Mouse (Mus musculus) embryonic facial prominence, embryonic 12.5 days (tissue): ENCODE data around the gene Amdhd2. TPM values are rescaled to one million over a fixed set of nuclear protein-coding genes. Genes with fewer than 3 reads are reported as not detected.
A peak's percentile ranks its signal among the peaks of the same experiment; 100 is the strongest.
"Not testable (repeated sequence)": the region's sequence is repeated elsewhere in the genome, so short reads cannot be mapped to it uniquely, and the experiment has no call there.

ENCODE experiments used
- ATAC-seq: fragments of 200-750 bp; cut with Nextera tagmentation; 2 replicates; pipeline ENCODE4 v1.8.0; 2017; ENCODE audit not compliant: insufficient number of reproducible peaks, insufficient read depth, low FRiP score, low TSS enrichment
- H3K27ac ChIP-seq: fragments of 300-500 bp; sonication (generic); 2 replicates; pipeline ENCODE4 v1.5.1; 2016; ENCODE audit warnings: mild to moderate bottlenecking
- H3K27me3 ChIP-seq: fragments of 300-500 bp; sonication (generic); 2 replicates; pipeline ENCODE4 v1.6.1; 2016; ENCODE audit warnings: mild to moderate bottlenecking, moderate library complexity
- H3K36me3 ChIP-seq: fragments of 300-500 bp; sonication (generic); 2 replicates; pipeline ENCODE4 v1.6.1; 2016; ENCODE audit warnings: mild to moderate bottlenecking
- H3K4me1 ChIP-seq: fragments of 300-500 bp; sonication (generic); 2 replicates; pipeline ENCODE4 v1.6.1; 2016
- H3K4me2 ChIP-seq: fragments of 300-500 bp; sonication (generic); replicated peaks from 2 replicates; pipeline ENCODE4 v1.6.1; 2016; ENCODE audit warnings: mild to moderate bottlenecking, moderate library complexity
- H3K4me3 ChIP-seq: fragments of 300-500 bp; sonication (generic); 2 replicates; pipeline ENCODE4 v1.5.1; 2016; ENCODE audit warnings: mild to moderate bottlenecking
- H3K9ac ChIP-seq: fragments of 300-500 bp; sonication (generic); 2 replicates; pipeline ENCODE4 v1.6.1; 2016; ENCODE audit warnings: mild to moderate bottlenecking, moderate library complexity
- H3K9me3 ChIP-seq: fragments of 300-500 bp; sonication (generic); 2 replicates; pipeline ENCODE4 v1.6.1; 2016; ENCODE audit warnings: mild to moderate bottlenecking, moderate library complexity
- WGBS: fragments of 180-500 bp; shearing (Covaris S2); methylation state at CpG from one replicate; pipeline ENCODE4 v1.1.7; 2016; 5-methylcytosine and 5-hydroxymethylcytosine counted together
- polyA plus RNA-seq: library from polyadenylated mRNA; unstranded; fragments of >200 nt; fragmentation: Nextera tagmentation; extraction: Ambion mirVana; gene quantifications from 2 replicates; pipeline ENCODE4 v1.2.1, GENCODE M21; 2016

The Amdhd2 gene
- polyA plus RNA-seq, 1 experiment from 2014 or later: 40.9 TPM

DNA sequence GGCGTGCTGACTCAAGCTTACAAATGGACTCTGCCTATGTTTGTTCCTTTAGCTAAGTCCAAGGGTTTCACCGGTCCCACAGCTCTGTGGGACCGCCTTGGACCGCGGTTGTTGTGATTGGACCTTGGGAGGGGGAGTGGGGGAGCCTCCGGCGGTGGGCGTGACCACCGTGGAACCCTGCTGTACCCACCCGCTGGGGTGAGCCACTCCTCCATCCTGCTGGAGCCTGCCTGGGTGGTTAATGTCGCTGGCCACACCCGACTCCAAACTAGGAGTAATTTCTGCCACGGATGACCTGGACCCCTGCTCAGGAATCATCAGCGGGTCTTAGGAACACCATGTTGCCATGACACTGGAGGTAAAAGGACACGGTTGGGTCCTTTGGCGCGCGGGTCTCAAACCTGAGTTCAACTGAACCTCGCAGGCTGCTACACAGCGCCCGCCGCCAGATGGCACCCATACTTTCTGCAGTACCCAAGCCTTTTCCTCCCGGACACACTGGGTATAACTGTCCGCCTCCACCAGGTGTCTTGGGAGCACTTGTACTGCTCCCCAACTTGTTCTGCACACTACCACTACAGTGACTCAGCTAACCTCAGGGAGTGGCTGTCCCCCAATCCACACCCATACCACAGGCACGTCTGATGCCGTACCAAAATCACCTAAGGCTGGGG, 11.5 kb downstream of the Amdhd2 start:
- peaks cover 11% of the 10 kb centered on the region; the same call in 1 of the 2 replicates for H3K4me1 ChIP-seq
- H3K27ac ChIP-seq: no peak overlapping the region
- H3K9ac ChIP-seq: peak overlapping the region; percentile 42
- no peaks in the 10 kb centered on the region for H3K27me3 ChIP-seq
- peaks cover 12% of the 10 kb centered on the region for H3K36me3 ChIP-seq
- peak; percentile 73 for ATAC-seq
- peak overlapping the region; percentile 34 for H3K4me3 ChIP-seq
- WGBS: under 1% methylated on average over 26 of the region's 26 CpGs
- peak overlapping the region; percentile 77 for H3K4me2 ChIP-seq
- no peaks in the 10 kb centered on the region for H3K9me3 ChIP-seq

DNA sequence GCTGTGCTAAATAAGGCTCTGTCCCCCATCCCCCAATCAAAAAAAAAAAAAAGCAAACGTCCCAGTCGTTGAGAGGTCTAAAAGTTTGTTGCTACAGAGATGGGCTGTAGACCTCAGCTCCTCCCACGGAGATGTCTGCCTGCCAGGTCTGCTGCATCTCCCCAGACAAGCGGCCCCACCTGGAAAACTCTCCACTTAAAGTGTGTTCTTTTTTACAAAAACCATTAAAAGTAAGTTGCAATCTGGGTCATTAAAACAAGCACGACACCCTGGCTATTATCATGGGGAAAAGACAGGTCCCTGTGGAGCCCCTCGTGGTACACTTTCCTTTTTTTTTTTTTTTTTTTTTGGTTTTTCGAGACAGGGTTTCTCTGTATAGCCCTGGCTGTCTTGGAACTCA, 12.2 kb downstream of the Amdhd2 start:
- Histone ChIP-seq H3K27me3 (no peaks in the 10 kb centered on the region), H3K4me3 (peak overlapping the region; percentile 34; the same call in 1 of the 2 replicates), H3K36me3 (peaks cover 9% of the 10 kb centered on the region), H3K9me3 (no peaks in the 10 kb centered on the region), H3K4me2 (peak overlapping the region; percentile 77), H3K27ac (no peak overlapping the region), H3K4me1 (peaks cover 11% of the 10 kb centered on the region; the same call in 1 of the 2 replicates), H3K9ac (no peak overlapping the region)
- 12% methylated on average over 7 of the region's 7 CpGs for WGBS
- no peak for ATAC-seq

DNA sequence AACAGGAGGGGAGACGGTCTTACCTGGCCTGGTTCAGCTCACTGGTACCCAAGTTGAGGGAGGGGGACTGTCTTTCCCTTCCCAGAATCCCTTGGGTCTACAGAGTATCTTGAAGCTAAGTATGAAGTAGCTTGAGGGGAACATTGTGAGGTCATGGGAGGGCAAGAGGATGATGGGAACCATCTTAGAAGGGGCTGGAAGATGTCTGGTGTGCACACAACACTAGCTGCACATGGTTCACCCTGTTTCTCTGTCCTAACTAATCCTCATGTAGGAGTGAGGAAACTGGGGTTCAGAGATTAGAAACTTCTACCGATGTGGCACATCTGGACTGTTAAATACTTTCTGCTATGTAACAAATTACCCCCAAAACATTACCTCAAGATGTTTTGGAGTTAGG, 12.7 kb downstream of the Amdhd2 start, which contains the start of gene Pdpk1:
TSS of gene Pdpk1 (minus strand) at position 101 of the 400 bp plus-strand sequence.
- no peak within 1 kb of the TSS for H3K27ac ChIP-seq
- H3K4me3 ChIP-seq: peak within 1 kb of the TSS; percentile 34
- H3K4me1 ChIP-seq: peaks cover 11% of the 10 kb centered on the region; the same call in 1 of the 2 replicates
- H3K4me2 ChIP-seq: peak within 1 kb of the TSS; percentile 77
- ATAC-seq: no peak
- H3K36me3 ChIP-seq: peaks cover 3% of the 10 kb centered on the region
- H3K9ac ChIP-seq: peak within 1 kb of the TSS; percentile 42
- no peaks in the 10 kb centered on the region for H3K9me3 ChIP-seq
- WGBS: 86% methylated on average over 2 of the region's 2 CpGs
- no peaks in the 10 kb centered on the region for H3K27me3 ChIP-seq

DNA sequence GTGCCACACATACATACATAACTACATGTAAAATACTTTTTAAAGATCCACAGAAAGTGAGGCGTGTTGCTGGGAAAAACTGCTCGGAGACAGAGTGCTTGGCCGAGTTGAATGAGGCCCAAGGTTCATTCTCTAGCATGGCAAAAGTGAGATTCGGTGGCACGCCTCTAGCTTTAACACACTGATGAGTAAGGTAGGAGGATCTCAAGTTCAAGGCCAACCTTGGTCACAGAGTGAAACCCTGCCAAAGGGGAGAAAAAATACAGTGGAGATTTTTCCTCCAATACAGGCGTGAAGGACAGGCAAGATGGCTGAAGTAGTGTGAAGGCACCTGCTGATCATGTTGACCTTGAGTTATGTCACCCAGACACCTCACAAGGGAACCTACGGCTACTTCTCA, 14.1 kb downstream of the Amdhd2 start:
- 89% methylated on average over 7 of the region's 7 CpGs for WGBS
- no peaks in the 10 kb centered on the region for H3K36me3 ChIP-seq

DNA sequence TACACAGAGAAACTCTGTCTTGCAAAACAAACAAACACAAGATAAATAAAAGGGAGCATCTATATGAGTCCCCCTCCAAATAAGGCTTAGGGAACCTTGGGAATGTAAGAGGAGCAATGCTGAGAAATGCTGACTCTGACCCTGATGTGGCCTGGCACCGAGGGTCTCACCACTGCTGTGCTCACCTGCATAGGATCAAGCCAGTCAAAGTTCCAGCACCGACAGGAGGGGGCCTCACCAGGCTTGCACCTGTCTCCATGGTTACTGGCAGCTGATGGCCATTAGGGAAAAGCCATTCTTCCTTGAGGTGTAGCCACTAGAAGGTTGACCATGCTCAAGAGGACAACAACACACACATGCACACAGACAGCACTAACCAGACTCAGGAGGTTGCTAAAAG, 20.7 kb downstream of the Amdhd2 start:
- H3K27ac ChIP-seq: no peak overlapping the region
- no peak overlapping the region for H3K4me2 ChIP-seq
- H3K27me3 ChIP-seq: no peaks in the 10 kb centered on the region
- 50% methylated on average over 2 of the region's 2 CpGs for WGBS
- H3K9me3 ChIP-seq: no peaks in the 10 kb centered on the region
- no peak overlapping the region for H3K4me3 ChIP-seq
- peaks cover 12% of the 10 kb centered on the region for H3K4me1 ChIP-seq
- no peak for ATAC-seq
- H3K36me3 ChIP-seq: no peaks in the 10 kb centered on the region
- H3K9ac ChIP-seq: no peak overlapping the region

More for the DNA sequence above, 14.1 kb downstream of the Amdhd2 start:
- ATAC-seq: no peak
- no peaks in the 10 kb centered on the region for H3K9me3 ChIP-seq
- peaks cover 11% of the 10 kb centered on the region; the same call in 1 of the 2 replicates for H3K4me1 ChIP-seq
- H3K4me3 ChIP-seq: no peak overlapping the region
- no peak overlapping the region for H3K27ac ChIP-seq
- no peaks in the 10 kb centered on the region for H3K27me3 ChIP-seq
- H3K4me2 ChIP-seq: no peak overlapping the region
- no peak overlapping the region for H3K9ac ChIP-seq

DNA sequence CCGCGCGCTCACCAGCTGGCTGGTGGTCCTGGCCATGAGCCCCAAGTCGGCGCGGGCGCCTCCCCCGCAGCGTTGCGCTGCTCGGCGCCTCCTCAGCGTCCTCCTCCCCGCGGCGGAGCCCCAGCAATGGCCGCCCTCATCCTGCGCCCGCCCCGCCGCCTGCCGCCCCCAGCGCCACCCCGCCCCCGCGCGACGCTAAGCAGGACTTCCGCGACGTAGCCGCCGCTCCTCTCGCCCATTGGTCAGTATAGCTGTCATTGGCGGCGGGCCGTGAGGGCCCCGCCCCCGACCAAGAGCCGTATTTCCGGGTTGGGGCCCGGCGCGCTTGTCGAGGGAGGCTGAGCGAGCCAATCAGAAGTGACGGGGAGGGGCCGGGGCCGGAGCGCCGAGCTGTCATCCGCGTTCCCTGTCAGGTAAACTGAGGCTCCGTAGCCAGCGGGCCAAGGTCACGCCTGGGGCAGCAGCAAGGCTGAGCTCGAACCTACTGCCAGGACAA, 22.1 kb downstream of the Amdhd2 start:
- Histone ChIP-seq H3K27ac (peak overlapping the region; percentile 85), H3K4me2 (peak overlapping the region; percentile 76), H3K27me3 (no peaks in the 10 kb centered on the region), H3K4me3 (peak overlapping the region; percentile 99), H3K4me1 (peaks cover 12% of the 10 kb centered on the region), H3K9ac (peak overlapping the region; percentile 92), H3K9me3 (no peaks in the 10 kb centered on the region), H3K36me3 (no peaks in the 10 kb centered on the region)
- WGBS: under 1% methylated on average over 54 of the region's 57 CpGs
- peak; percentile 97 for ATAC-seq

DNA sequence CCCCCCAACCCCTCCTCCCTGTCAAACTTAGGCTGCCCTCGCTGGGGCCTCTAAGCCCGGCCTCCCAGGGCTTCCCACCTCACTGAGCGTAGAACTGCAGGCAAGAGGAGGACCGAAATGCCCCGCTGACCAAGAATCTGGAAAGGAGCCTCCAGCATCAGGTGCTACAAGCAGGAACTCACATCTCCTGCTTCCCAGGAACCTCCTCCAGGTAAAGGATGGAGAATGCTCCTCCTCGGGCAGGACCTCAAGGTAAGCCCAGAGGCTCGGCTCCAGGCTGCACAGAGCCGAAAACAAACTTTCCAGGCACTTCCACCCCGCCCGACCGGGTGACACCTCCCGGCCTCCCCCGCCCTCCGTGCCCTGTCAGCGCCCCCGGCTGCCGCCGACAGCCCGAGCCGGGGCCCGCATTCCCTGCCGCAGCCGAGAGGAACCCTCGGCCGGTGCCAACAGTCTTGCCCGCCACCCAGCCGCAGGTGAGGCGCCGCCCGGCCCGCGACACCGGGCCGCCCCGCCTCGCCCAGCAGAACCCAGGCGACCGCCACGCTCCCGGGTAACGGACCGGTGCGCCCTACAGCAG, 22.6 kb downstream of the Amdhd2 start:
- peak overlapping the region; percentile 85 for H3K27ac ChIP-seq
- no peak; the same call in none of the 2 replicates for ATAC-seq
- peak overlapping the region; percentile 76 for H3K4me2 ChIP-seq
- no peaks in the 10 kb centered on the region for H3K9me3 ChIP-seq
- no peaks in the 10 kb centered on the region for H3K27me3 ChIP-seq
- H3K4me3 ChIP-seq: peak overlapping the region; percentile 99
- peaks cover 12% of the 10 kb centered on the region for H3K4me1 ChIP-seq
- under 1% methylated on average over 29 of the region's 43 CpGs for WGBS
- no peaks in the 10 kb centered on the region for H3K36me3 ChIP-seq
- peak overlapping the region; percentile 92 for H3K9ac ChIP-seq

DNA sequence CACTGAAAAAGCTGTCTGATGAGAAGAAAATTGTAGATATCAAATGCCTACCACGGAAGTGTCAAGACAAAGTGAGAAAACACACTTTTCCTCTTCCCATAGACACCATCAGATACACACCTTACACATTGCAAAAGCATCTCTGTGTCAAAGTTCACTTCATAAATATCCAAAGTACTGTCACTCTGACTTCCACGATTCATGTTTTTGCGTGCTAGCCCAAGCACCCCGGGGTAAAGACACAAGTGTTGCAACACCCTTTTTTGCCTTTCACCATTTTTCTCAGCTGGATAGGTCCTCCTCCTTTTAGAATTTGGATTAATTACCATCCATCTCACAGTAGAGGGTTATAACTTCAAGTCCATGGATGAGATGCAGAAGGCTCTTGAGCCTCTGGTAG, 23.6 kb downstream of the Amdhd2 start:
- no peaks in the 10 kb centered on the region for H3K27me3 ChIP-seq
- H3K9me3 ChIP-seq: no peaks in the 10 kb centered on the region
- H3K9ac ChIP-seq: peak overlapping the region; percentile 92
- peak overlapping the region; percentile 99 for H3K4me3 ChIP-seq
- no peak for ATAC-seq
- WGBS: 90% methylated on average over 4 of the region's 4 CpGs
- peaks cover 12% of the 10 kb centered on the region for H3K4me1 ChIP-seq
- peak overlapping the region; percentile 76 for H3K4me2 ChIP-seq
- H3K36me3 ChIP-seq: no peaks in the 10 kb centered on the region
- H3K27ac ChIP-seq: no peak overlapping the region

DNA sequence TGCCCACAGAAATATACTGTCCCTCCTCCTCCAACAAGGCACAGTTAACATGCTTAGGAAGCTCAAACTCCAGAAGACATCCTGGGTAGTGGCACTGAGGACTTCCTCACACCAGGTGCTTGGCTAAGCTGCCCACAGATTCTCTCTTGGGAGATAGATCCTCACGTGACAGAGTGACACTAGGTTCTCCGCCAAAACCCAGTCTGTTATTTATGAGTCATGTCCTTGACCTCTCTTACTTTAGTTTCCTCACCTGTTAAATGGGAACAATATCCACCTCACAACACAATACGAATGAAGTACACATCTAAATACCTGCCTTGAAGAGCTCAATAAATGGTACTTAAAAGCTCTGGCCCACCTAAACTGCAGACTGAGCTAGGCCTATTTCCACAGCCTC, 24.3 kb downstream of the Amdhd2 start:
- 85% methylated on average over 3 of the region's 3 CpGs for WGBS
- Histone ChIP-seq H3K36me3 (no peaks in the 10 kb centered on the region), H3K9ac (no peak overlapping the region), H3K4me1 (peaks cover 12% of the 10 kb centered on the region), H3K27ac (no peak overlapping the region), H3K27me3 (no peaks in the 10 kb centered on the region), H3K4me2 (no peak overlapping the region), H3K4me3 (no peak overlapping the region), H3K9me3 (no peaks in the 10 kb centered on the region)
- no peak for ATAC-seq

DNA sequence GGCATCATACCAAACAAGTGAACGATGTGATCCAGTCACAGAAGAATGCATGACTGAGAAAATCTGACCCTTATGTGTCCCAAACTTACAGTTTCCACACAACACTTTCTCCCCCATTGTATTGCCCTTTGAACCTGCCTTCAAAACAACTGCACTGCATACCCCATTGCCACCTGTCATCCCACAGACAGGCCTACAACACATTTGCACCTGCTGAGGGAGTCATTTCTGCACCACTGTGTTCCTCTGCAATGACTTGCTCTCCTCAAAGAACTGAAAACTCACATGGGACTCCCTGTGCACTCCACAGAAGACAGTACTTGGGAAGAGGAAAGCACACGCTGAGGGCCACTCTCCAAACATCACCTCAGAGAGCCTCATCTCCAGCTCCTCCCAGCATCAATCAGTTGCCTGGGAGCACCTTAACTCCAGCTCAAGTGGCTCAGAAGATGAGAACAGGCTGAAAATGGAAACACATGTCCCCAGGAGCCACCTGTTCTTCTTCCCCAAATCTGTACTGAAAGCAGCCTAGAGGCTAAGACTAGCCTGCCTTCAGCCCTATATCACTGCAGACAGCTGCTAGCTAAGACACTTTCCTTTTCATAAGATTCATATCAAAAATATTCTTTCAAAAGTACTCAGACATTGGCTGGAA, 26.2 kb downstream of the Amdhd2 start:
- Histone ChIP-seq H3K27ac (no peak overlapping the region), H3K4me3 (no peak overlapping the region), H3K4me1 (peaks cover 12% of the 10 kb centered on the region), H3K4me2 (no peak overlapping the region), H3K27me3 (no peaks in the 10 kb centered on the region), H3K9ac (no peak overlapping the region), H3K9me3 (no peaks in the 10 kb centered on the region), H3K36me3 (no peaks in the 10 kb centered on the region)
- no peak for ATAC-seq
- WGBS: 84% methylated on average over 2 of the region's 2 CpGs

DNA sequence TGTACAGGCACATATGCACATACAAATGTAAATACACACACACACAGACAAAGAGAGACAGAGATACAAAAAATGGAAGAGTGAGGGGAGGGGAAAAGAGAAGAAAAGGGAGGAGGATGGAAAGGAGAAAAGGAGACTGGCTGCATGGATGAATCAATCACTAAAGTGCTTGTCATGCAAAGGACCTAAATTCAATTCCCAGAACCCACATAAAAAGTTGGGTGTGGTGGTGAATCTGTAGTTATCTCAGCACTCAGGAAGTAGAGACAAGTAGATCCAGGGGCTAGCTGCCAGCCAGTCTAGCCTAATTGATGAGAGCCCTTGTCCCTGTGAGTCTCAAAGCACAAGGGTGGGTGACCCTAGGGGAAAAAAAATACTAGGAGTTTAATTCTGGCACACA, 29.5 kb downstream of the Amdhd2 start:
- no peak for ATAC-seq
- no peak overlapping the region for H3K27ac ChIP-seq
- H3K27me3 ChIP-seq: no peaks in the 10 kb centered on the region
- no peak overlapping the region for H3K9ac ChIP-seq
- no peaks in the 10 kb centered on the region for H3K36me3 ChIP-seq
- H3K4me1 ChIP-seq: no peaks in the 10 kb centered on the region
- H3K4me3 ChIP-seq: no peak overlapping the region
- H3K9me3 ChIP-seq: no peaks in the 10 kb centered on the region
- H3K4me2 ChIP-seq: no peak overlapping the region

DNA sequence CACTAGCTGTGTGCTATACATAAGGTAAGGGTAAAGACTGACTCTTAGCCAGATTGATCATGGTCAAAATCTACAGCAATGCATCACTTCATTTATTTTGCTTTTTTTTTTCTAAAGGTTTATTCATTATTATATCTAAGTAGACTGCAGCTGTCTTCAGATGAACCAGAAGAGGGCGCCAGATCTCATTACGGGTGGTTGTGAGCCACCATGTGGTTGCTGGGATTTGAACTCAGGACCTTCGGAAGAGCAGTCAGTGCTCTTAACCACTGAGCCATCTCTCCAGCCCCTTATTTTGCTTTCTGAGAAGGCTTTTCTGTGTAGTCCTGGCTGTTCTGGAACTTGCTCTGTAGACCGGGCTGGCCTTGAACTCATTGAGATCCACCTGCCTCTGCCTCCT, 30.6 kb downstream of the Amdhd2 start:
- not testable (repeated sequence) for H3K4me3 ChIP-seq, H3K4me1 ChIP-seq, H3K27ac ChIP-seq, H3K9ac ChIP-seq, H3K4me2 ChIP-seq, ATAC-seq, H3K27me3 ChIP-seq, H3K36me3 ChIP-seq, H3K9me3 ChIP-seq
- 89% methylated on average over 4 of the region's 4 CpGs for WGBS
